Mouse (Mus musculus): ENCODE results near the gene Prkn.

The Prkn gene

DNA sequence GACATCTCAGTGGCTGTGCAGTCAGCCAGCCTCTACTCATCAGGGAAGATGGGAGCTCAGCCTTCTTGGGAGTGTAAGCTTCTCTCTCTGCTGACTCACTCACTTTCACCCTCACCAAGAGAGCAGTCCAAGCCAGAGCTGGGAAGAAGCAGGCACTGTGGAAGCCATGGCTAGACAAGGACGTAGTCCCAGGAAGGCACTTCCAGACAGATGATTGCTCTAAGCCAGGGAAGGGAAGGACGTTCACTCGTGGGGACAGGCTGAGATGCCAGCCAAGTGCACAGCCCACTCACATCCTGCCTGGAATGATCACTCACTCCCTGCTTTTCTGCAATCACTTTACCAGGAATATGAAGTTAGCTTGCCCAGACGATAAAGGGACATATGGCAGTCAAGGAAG, 430.0 kb downstream of the Prkn start:
- no peak for DNase-seq (ENCODE audit: inconsistent ontology term)

DNA sequence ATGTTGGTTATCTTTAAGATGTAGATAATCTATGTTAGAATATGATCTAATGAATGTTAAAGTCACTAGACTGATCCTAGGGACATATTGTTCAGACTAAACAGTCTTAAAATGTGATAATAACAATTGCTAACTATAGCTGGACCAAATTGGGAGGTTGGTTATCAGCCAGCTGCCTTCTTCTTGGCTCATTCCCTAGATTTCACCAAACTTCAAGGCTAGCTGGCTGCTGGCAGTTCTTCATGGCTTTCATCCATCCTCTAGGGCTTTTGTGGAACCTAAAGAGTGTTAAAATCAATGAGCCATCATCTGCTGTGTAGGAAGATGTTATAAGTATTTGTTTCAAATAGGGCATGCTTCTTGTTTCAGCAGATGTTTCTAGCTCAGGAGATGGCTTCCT, 431.7 kb downstream of the Prkn start:
- no peak for DNase-seq (ENCODE audit: inconsistent ontology term)

DNA sequence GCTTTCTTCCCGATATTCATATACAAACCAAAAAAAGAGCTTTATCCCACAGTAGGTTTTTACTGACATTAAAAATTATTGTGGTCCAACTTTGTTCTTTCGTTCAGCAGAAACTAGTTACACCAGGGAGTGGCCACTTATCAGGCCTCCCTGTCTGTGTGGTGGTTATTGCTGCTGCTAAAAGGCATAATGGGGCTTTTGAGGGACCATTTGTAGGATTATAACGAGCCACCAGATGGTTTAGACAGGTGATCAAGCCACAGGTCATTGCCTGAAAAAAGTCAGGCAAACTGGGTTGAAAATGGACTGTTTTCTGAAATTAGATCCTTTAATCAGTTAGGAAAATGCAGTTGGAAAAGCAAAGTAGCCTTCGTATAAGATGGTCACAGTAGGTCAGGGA, 444.1 kb downstream of the Prkn start:
- DNase-seq (ENCODE audit: inconsistent ontology term): no peak

DNA sequence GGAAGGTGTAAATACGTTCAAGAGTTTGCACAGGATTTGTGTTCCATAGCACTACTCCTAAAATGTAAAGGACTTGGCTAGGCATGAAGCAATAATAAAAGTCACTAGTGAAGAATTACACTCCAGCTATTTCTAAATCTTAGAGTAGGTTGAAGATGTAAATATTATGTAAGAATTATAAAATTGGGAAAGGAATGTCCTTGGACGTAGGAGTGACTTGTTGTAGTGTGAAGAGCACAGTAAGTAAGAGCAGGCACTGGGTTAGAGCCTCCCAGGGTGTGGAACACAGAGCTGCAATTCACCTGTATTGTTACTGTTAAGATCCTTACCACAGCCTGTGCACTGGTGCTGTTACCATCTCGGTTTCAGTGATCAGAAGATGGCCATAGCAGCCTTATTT, 450.0 kb downstream of the Prkn start:
- DNase-seq (ENCODE audit: inconsistent ontology term): no peak

DNA sequence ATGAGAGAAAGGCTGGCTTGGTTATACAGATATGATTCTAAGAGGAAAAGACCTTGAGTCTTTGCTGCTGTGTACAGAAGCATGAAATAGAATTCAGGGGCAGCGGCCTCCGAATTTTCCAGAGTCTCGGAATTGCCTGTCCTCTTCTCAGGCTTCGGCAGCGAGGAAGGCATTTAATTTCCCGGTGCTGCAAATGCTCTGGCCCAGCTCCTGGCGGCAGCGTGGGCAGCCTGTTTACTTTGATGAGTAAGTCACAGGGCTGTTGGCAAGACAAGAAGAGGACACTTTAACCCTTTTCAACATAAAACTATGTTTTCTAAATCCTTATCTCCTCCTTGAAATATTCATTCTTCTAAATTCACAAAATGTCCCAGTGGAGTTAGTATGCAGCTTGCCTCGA, 462.9 kb downstream of the Prkn start:
- DNase-seq (ENCODE audit: inconsistent ontology term): peak; percentile 24

DNA sequence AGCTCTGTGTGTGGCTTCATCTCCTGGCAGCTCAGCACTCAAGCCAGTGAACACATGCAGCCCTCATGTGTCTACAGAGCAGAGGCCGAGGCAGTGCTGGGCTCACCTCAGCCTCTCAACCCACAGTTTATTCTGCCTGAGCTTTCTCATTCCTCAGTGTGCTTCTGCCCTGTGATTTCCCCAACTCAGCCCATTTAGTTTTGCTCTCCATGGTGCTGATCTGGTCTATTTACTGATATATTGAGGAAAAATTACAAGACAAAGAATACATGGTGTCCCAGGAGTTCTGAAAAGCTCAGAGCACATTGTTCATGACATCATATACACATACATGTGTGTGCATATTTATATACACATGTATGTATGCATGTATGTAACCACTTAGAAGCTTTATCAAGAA, 469.7 kb downstream of the Prkn start:
- peak; percentile 32 for DNase-seq (ENCODE audit: inconsistent ontology term)

DNA sequence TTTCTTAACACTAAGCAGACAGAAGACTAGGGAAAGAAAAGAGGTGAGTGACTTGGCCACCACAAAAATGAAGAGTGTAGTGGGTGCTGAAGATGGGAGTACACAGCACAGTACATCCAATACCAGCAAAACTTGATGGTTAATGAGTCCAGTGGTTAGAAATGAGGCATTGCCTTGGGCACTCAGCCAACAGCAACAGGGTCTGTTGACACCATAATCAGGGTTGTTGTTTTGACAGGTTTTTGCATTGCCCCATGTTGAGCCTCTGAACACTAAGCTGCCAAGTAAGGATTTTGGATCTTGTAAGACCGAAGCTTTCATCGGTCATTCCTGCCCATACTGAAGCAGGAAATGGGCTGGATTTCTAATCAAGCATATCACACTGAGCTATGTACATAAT, 474.0 kb downstream of the Prkn start:
- DNase-seq (ENCODE audit: inconsistent ontology term): no peak

DNA sequence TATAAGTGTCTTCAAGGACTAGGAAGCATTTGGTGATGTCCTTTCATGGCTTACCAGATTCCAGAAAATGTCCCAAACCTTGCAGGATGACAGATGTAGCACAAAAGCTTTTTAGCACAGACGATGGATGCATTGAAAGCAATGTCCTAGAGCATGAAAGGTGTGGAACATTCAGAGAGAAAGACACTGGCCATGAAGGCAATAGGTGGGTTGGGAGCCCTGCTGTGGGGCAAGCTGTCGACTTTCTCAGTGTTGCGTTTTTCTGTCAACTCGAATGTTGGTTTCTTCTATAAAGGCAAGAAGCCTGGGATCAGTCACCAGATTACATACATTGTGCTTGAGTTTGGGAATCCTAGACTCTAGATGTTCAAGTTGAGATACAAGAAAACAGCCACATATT, 475.5 kb downstream of the Prkn start:
- no peak for DNase-seq (ENCODE audit: inconsistent ontology term)

DNA sequence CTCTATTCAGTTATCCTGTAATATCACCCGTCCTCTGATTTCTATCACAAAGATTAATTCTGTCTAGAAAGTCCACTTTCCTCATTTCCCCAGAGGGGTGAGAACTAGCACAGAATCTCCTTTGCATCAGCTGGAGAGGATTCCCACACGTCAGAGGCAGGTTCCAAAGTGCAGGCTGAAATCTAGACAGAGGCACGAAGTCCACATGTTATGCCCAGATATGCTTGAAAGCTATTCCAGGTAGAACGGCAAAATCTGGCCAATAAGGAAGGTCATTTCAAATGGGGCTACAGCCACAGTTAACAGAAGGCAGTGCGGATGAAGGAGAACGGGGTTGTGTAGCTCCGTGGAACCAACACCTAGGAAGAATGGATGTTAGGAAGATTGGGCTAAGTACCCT, 478.8 kb downstream of the Prkn start:
- DNase-seq (ENCODE audit: inconsistent ontology term): no peak

DNA sequence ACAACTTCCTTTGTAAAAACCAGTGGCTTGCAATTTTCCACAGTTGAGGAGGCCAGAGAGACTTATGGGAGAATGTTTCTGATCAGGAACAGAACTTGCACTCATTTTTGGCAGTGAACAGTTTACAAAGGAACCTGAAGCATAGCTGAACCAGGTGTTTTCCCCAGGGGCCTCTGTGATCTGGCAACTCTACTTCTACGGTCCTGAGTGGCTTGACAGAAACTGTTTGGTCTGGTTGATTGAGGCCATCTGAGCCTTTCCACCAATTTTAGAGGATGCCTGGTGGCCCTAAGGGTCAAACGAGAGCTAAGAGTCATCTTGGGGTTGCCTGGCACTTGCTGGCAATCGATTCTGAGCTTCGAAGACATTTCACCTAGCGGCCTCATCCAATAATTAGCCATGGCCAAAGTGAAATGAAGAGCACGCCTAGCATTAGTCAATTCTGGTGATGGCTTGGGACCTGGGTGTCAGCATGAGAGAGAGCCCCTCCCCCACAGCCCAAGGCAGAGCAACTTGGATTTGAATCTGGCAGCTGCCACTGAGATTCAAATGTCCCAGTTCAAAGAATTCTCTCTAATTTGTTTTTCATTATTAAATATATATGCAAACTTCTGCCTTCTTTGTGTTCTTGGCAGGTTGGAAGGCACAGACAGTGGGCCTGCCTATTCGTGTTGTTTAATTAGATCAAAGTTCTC, 479.6 kb downstream of the Prkn start:
- DNase-seq (ENCODE audit: inconsistent ontology term): no peak

DNA sequence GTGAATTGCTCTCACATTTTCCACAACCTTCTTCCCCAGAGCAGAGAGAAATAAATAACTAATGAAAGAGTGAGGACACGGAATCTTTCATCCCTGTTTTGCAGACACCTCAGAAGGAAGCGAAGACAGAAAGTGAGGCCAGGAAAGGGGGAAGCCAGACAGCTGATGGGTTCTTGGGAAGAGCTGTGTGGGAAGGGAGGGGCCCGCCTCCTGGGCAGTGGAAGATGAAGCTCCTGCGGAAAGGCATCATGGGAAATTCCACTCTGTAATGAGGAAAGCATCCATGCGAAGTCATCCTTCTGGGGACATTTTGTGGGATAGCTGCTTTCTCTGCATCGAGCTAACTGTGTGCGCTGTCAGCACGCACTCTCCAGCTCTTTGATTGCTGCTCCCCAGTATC, 491.9 kb downstream of the Prkn start:
- DNase-seq (ENCODE audit: inconsistent ontology term): no peak

DNA sequence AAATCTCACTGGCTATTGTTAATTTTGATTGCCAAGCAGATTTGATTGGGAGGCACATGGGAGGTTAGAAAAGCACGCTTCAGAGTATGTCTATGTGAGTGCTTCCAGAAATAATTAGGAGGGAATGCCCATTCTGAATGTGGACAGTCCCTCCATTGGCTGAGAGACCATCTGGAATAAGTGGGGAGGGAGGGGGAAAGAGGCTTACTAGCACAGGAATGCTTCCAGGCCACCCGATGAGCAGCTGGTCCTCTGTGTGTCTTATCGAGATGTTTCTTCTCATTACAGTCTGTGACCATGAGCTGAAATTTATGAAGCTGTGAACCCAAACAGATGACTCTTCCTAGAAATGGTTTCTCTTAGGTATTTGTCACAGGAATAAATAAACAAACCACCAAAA, 493.6 kb downstream of the Prkn start:
- no peak for DNase-seq (ENCODE audit: inconsistent ontology term)

DNA sequence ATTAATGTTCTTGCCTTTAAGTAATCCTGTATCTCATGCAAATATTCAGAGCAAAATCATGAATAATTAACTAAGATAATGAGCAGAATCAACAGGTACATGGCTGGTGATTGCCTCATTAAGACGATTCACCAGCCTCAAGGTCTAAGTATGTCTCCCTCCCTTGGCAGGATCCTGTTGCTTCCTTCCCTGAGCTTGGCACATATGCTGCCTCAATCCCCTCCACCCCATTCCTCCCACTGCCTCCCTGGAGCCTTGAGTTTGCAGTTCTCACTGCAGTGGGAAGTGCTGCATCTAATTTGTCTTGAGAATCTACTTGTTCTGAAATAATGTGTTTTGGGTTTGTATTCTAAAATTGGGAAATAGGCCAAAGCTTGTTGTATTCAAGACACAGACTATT, 496.0 kb downstream of the Prkn start:
- no peak for DNase-seq (ENCODE audit: inconsistent ontology term)

DNA sequence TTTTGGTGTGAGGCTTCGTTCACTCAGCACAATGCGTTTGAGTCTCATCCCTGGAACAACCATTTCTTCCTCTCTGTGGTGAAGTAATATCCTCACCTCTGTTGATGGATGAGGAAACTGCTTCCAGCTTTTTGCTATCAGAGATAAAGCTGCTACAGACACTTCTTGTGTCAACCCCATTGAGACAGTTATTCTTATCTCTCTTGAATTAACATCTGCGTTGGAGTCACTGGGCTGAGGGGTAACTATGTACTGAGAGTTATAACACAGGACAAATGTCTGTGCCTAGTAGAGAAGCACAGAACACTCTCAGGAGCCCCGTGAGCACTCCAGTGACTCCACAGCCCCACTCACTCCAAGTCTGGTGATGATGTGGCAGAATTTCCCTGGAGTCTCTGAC, 500.2 kb downstream of the Prkn start:
- no peak for DNase-seq (ENCODE audit: inconsistent ontology term)

DNA sequence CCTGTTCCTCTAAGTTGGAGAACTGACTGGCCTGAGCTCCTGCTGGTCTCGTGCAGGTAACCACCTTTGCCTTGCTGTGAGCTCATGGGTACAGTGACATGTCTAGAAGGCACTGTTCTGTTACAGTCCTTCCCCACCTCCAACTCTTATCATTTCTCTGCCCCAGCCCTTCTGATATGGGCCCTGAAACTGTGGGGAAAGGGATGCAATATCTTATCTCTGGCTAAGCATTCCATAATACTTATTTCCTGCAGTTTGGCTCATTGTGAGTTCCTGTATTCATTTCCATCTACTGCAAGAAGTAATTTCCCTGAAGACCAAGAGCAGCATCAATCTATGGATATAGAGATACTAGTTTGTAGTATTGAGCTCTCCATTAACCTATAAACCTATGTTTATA, 506.1 kb downstream of the Prkn start:
- DNase-seq (ENCODE audit: inconsistent ontology term): no peak

DNA sequence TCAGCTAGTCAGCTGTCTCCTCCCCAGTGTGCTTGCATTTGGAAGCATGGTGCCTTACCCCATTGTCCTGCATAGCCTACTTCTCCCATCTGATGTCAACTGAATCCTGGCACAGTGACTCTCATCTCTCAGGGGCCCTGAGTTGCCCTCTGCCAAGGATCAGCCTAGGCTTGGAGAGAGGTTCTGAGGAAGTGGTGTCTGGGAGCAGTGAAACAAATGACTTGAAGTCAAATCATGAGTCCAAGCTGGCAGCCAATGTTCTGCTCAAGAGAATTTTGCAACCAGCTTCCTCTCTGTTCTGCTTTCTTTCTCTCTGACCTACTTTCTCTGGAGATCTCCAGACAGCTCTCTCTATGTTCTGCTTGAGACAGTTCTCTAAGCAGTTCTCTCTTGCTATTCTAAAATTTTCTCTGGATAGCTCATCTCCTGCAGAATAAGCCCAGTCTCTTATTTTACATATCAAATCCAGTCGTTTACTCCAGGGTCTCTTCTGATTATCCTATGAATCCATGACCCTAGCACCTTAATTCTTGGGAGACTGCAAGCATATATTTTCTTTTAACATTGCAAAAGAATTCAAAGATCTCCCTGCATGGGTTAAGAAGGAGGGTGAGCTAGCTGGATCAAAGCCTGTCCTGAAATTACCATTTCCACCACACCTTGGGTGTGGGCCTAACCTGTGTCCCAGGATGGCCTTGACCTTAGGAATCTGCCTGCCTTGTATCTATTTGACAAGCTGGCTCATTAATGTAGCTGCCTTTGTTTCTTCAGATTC, 512.8 kb downstream of the Prkn start:
- DNase-seq (ENCODE audit: inconsistent ontology term): peak; percentile 18

DNA sequence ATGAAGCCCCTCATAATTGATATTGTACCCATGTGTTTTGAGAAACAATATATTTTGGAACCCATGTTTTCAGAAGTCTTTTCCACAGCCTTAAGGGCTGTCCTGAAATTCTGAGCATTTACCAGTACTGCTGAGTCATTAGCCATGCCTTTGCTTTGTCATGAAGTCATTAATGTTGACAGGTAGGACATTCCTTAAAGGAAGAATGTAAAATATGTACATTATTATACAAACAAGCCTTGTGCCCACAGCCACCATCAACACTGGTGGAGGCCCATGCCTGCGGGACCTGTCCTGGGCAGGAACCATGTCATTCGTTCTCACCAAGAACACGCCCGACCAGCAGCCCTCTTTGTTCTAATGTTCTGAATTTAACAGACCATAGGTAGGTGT, 513.4 kb downstream of the Prkn start:
- no peak for DNase-seq (ENCODE audit: inconsistent ontology term)

DNA sequence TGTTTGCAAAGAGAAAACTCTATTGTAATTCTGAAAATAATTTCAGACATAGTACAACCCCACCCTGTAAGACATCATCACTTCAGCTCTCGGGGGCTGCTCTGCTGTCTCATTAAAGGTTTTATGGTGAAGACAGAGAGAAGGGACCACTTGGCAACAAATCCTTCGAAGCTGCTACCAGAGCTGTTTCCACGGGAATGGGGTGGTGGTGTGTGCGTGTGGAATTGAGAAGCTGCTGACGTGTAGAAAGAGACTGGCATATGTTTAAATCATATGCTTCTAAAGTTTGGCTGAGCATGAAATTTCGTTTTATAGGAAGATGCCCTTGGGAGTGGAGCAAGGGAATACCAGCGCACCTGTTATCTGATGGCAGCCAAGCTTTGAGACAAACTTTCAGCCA, 514.2 kb downstream of the Prkn start:
- no peak for DNase-seq (ENCODE audit: inconsistent ontology term)

DNA sequence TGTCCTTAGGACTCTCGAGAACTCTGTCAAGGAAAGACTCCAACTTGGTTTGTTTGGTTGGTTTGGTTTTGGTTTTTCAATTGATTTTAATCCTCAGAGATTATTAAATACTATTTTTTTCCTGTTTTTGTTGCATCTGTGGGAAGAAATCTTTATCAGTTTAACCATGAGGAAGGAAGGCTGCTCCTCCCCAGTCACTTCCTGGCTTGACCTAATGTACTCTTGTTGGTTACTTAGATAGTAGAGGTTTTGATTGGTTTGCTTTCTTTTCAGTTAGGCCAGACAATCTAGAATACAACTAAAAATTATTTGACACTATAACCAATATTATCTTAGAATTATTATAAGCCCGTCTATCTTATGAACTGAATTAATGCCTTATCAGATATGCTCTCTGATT, 535.3 kb downstream of the Prkn start:
- DNase-seq (ENCODE audit: inconsistent ontology term): no peak

DNA sequence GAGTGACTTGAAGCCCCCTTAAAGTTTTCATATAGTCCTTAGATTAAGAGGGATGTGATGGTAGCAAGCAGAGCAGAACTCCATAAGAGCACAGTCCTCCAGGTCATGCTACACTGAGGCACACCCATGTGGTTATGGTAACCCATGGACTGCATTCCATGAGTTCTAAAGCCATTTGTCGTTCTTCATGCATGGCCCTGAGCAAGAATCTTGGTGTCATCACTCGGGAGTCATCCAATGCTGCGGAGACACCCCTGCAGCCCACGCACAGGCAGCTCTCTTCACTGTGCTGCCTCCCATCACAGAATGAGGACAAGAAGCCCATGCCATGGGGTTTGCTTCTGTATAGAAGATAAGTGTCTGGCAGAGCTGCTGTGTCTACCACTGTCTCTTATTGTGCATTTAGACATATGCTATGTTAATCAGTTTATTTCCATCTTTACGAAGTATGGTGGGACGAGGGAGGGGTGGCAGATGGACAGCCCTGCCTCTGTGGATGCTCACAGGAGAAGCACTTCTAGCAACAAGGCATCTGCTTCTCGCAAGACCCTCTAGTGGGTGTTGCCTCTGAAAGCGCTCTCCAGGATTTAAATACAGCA, 543.3 kb downstream of the Prkn start:
- DNase-seq (ENCODE audit: inconsistent ontology term): peak; percentile 3

DNA sequence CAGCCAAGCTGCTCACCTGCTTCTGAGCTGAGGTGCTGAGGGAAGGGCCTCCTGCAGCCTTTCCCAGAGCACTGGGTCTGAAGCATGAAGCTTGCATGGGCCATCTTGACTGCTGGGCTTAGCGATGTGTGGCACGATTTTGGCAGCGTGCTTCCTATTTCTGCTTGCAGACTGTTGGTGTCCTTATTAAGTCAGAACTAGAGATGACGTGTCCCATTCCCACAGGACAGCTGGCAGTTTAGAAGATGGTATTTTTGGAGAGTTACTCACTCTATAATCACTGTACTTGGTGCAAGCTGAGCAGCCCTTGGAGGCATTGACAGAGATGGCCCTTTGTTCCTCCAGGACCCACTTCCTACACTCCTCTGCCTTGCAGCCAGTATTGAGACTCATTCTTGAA, 545.1 kb downstream of the Prkn start:
- DNase-seq (ENCODE audit: inconsistent ontology term): peak; percentile 81

DNA sequence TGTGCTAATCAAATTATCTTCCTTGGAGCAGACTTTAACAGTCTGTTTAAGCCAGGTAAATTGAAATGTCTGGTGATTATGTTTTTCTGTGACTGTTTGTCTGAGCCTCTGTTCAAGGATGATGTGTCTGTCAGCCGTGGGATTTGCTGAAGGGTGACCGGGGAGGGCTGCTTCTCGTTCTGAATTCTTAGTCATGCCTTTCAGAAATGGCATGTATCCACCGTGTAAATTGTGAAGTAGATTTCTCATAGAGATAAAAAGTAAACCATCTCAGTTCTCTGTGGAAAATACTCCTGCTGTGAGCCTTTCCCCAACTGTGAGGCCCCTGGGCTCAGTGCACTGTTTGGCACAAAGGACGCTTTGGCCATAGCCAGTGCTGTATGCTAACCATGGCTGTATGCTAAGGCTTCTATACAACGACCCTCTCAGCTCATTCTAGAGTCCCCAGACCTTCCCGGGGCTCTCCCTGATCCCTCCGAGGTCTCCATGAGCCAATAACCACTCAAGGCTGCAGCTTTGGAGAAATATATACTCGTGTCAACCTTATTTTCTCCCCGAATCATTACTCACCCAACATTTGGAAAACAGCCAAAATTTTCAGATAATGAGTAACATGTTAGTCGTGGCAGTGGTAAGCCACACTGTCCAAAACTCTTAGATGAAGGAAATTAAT, 552.6 kb downstream of the Prkn start:
- peak; percentile 77 for DNase-seq (ENCODE audit: inconsistent ontology term)

DNA sequence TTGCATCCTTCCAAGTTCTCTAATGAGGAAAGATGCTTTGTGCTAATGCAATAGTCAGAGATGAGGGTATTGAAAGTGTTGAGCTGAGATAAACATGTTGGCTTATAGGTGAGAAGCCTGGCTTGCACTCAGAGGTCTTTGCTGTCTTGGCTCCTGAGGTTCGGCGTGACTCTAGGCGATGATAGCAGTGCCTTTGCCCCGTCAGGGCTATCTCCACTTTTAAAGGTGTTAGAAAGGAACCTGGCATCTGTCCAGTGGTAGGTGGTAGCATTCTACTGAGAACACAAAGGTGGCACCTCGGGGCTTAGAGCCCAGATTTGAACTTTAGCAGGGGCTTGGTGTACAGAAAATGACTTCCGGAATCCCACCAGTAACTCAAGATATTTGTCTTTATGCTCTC, 554.4 kb downstream of the Prkn start:
- no peak for DNase-seq (ENCODE audit: inconsistent ontology term)

Measured in Muller cell, postnatal 12 days (primary cell).